Mouse (Mus musculus) gastrocnemius, adult 8-10 months (tissue): ENCODE measurements around the gene Zfand3. TPM values are rescaled to one million over a fixed set of nuclear protein-coding genes. Genes with fewer than 3 reads are reported as not detected.

ENCODE experiments used
- DNase-seq, 2 experiments: peaks; one replicate each; pipeline ENCODE4 v3.0.0; 2022; ENCODE audit warnings: low spot score in 2 of 2
- total RNA-seq, 4 experiments: library from RNA; stranded (reverse); gene quantifications; 2 replicates each; pipeline ENCODE4 v1.2.4; 2022

The Zfand3 gene
- total RNA-seq, 4 experiments from 2014 or later = 209 to 234 (median 219) TPM

DNA sequence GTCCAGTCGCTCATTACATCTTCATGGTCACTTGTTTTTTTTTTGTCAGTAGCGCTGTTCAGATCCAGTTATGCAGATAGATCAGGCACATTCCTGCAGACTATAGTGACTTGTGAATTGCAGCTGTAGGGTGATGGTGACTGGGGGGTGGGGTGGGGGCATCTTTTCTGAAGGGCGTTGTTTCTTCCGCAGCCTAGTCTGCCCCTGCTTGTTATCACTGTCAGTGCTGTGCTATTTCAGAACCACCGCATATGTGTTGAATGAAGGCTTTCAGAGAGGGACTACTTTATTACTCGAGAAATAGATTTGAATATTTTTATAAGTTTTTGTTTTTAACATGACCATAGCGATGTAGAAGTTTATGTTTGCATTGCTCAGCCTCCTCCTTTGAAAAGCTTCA, 142.0 kb downstream of the Zfand3 start:
- no peak for DNase-seq

GRCm38 (mm10) chr17:30147897-30148296, 143.4 kb downstream of the Zfand3 start:
- DNase-seq = no peak

GRCm38 (mm10) chr17:30148320-30148719, 143.8 kb downstream of the Zfand3 start:
- no peak for DNase-seq

DNA sequence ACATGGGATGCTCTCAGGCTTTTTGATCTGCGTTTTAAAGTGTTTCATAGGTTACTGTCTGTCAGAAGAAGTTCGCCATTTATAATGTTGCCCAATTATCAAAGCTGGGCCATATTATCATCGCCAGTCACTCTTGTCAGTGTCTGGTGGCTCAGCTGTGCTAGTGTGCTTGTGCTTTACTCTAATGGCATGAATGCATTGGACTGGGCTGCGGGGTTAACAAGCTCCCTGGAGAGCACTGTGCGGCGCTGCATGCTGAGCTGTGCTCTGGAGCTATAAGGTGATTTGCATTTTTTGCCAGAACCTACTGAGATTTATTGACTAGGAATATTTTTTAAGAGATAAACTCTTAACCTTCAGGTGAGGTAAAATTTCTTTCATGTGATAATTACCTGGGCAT, 145.4 kb downstream of the Zfand3 start:
- DNase-seq = no peak

- DNase-seq = no peak
These were observed 149.6 kb downstream of the Zfand3 start for GRCm38 (mm10) chr17:30154144-30154543.

DNA sequence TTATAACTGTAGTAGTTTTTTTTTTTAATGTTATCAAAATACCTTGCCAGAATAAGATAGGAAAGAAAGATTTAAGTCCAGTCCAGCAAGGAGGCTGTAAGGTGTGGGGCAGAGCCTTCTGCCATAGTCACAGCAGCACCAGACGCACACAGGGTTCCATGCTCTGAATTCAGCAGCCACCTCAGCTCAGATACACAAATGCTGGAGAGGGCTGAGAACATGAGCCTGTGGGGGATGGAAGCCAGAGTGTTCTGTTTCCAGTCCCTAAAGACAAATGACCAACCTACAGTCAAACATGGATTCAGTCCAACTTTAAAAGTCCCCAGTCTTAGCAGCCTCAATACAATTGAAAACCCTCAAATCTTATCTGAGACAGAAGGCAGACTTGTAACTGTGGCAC, 150.3 kb downstream of the Zfand3 start:
- no peak for DNase-seq

DNA sequence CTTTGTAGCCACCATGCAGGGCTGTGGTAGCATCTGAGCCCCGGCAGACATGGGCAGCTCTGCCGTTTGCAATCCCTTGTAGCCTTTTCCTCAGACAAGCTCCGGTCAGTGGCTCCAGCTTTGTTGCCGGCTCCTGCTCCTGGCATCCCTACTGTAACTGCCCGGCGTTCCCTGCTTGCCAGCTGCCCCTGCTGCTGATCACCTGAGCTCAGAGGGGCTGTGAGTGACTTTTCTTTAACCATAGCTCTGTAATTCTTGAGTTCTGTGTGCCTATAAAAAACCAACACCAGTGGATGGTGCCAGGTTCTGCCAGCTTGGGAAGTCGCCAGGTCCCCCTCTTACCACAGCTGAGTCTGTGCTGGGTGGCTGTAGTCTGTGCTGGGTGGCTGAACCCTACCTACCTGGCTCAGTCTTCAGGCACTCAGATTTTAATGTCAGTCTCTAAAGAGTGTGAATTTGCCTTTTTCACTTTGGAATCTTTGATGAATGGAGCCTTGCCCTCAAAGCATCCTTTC, 150.9 kb downstream of the Zfand3 start:
- DNase-seq = no peak

- DNase-seq = no peak
These were observed 154.0 kb downstream of the Zfand3 start for GRCm38 (mm10) chr17:30158419-30159108.

- DNase-seq = no peak
These were observed 154.8 kb downstream of the Zfand3 start for GRCm38 (mm10) chr17:30159341-30159740.

- DNase-seq = no peak
These were observed 156.4 kb downstream of the Zfand3 start for GRCm38 (mm10) chr17:30160823-30161432.

DNA sequence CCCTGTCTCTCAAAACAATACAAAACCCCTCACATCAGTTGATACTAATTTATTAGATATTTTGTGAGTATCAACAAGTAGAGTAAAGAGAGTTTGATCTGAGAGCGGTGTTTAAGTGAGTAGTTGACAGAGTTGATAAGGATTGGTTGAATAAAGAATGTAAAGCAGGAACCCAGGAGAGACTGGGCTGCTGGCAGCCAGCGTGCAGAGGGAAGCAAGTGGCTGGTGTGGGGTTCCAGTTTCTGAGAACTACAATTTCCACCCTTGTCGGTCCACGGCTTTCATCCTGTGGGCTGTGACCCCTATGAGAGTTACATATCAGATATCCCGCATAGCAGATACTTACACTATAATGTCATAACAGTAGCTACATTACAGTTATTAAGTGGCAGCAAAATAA, 158.4 kb downstream of the Zfand3 start:
- no peak for DNase-seq

DNA sequence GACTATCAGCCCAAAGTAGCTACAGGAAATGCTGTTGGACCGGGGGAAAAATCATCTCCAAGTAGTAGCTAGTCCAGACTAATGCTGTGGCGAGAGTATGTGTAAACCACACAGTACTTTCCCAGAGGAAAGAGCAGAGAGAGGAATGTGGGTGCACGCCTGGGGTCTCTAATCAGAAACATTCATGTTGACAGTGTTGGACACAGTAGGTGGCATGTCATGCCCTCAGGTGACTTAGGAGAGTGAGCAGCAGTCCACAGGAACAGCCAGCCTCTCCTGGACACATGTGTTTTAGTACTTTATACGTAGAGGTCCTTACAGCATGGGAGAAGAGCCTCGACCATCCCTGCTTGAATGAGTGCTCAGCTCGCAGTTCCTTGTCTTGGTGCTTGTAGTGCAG, 159.3 kb downstream of the Zfand3 start:
- no peak for DNase-seq

DNA sequence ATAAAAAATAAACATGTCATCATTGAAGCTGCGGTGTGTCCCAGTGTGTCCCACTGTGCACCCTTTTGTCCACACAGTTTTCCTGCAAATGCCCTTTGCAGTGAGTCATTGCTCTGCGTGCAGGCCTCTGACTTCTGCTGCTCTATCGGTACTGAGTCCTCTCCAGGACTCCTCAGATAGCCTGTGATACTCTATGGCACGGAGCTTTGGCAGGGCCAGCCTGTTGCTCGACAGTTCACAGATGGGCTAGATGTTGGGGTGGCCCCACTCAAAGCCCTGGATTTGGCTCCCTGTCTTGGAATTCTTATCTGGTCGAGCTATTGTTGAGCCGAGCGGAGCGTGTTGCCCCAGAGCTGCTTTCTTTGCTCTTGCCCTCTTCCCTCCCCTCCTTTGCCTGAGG, 160.3 kb downstream of the Zfand3 start:
- DNase-seq = no peak

- no peak for DNase-seq
These were observed 172.9 kb downstream of the Zfand3 start for GRCm38 (mm10) chr17:30177435-30177834.

DNA sequence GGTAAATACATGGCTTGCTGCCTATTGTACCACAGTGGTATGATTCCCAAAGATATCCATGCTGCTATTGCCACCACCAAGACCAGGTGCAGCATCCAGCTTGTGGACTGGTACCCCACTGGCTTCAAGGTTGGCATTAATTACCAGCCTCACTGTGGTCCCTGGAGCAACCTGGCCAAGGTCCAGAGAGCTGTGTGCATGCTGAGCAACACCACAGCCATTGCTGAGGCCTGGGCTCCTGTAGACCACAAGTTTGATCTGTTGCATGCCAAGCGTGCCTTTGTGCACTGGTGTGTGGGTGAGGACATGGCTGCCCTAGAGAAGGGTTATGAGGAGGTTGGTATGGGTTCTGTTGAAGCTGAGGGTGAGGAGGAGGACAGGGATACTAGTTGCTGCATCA, 173.9 kb downstream of the Zfand3 start:
- DNase-seq = no peak

DNA sequence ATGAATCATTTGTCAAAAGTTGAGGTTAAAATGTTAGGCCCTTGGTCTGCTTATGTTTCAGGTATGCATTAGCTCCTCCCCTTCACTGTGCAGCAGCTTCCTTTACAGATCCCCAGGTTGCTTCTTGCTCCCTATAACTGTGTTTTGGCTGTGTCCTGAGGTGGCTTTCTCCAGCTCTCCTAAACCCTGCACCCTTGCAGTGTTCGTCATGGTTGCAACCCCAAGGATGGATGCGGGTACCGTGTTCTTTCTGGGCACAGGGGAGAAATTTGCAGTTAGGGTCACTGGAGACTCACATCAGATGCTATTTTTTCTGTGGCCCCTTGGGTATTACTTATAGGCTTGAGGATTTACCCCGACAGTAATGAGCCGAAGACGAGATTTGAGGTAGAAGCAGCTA, 175.7 kb downstream of the Zfand3 start:
- DNase-seq = no peak

GRCm38 (mm10) chr17:30181554-30181953, 177.0 kb downstream of the Zfand3 start:
- DNase-seq = no peak

GRCm38 (mm10) chr17:30182063-30182462, 177.5 kb downstream of the Zfand3 start:
- DNase-seq = no peak

DNA sequence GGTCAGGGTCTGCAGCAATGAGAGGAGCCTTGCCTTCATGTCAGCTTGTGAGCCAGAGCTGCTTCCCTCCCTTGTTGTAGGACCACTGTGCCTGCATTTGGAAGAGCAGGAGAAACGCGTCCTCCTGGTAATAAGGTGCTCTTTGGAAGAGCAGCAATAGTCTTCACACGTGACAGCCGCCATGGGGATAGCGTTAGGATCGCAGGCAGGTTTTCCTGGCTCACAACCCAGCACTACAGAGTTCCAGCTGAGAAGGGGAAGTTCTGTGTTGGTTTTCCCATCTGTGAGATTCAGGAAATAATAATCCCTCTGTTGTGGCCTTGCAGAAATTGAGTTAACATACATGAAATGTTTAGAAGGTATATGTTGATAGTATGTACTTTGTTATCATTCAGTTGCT, 179.0 kb downstream of the Zfand3 start:
- no peak for DNase-seq

DNA sequence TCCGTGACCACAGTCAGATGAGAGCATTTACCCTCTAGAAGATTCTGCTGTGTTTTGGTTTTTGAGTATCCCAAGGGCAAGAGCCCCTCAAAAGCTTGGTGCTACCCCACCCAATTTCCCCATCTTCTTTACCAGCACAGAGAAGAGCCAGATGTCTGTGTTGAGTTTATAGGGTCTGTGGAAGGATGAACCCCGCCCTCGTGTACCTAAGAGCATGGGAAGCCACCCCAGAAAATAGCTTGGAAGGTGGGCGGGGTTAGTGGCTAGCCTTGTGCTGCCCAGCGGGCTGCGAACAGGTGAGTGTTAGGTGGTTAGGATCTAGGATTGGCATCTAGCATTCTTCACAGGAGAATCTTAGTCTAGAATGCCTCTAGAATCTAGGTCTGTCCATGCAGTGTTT, 182.6 kb downstream of the Zfand3 start:
- no peak for DNase-seq

DNA sequence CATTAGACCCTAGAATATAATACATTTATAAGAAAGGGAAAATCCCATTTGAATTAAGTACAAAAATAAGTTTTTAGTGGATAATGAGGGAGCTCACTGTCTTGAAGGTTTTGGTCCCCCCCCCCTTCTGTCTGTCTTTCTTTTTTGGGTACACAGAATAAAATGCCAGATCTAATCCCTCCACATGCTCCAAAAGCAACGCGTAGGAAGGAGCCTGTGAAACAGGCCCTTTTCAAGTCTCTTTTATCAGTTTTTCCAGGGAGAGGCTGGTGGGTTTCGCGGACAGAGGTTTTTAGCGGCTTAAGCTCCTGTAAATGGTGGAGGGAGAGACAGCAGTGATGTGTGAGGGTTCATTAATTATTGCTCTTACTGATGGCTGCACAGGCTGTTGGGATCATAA, 183.0 kb downstream of the Zfand3 start:
- DNase-seq = no peak

DNA sequence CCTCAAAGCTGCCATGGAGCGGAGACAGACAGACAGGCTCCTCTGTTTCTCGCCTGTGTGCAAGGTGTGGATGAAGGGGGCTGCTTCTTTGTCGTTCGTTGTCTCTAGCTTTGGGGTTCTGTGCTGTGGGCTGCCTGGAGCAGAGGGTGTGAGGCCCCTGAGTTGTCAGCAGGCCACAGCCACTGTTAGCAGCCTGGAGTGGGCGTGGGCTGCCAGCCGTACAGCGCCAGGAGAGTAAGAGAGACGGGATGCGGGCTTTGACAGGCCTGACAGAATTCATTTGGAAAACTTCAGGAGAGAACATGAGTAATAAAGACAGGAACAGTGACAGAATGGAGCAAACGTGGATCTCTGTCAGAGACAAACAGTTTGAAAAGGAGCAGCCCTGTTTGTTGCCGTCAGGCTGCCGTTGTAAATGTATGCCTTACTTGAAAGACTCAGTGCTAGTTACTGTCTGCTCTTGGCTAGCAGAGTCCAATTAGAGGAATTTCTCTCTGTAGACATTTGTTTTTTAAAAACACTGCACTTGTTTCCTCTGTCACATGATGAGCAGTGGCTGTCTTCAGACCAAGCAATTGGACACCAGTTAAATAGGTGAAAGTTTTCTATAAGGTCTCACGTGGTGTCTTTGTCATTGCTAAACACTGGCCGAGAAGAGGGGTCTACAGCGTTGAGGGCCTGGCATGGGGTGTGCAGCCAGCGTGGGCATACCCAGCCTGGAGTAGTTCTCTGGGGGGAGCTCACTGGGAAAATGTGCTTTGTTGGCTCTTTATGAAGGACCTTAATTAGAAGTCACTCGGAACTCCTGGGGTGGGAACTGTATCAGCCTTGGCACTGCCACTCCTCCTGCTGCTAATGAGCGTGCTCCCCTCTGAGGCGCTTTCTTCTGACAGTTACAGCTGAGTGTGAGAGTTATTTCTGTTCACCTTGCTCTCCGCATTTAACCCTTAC, 183.8 kb downstream of the Zfand3 start:
- no peak for DNase-seq
